Mouse (Mus musculus): Measurements from ENCODE around the gene Pigs.

The Pigs gene

DNA sequence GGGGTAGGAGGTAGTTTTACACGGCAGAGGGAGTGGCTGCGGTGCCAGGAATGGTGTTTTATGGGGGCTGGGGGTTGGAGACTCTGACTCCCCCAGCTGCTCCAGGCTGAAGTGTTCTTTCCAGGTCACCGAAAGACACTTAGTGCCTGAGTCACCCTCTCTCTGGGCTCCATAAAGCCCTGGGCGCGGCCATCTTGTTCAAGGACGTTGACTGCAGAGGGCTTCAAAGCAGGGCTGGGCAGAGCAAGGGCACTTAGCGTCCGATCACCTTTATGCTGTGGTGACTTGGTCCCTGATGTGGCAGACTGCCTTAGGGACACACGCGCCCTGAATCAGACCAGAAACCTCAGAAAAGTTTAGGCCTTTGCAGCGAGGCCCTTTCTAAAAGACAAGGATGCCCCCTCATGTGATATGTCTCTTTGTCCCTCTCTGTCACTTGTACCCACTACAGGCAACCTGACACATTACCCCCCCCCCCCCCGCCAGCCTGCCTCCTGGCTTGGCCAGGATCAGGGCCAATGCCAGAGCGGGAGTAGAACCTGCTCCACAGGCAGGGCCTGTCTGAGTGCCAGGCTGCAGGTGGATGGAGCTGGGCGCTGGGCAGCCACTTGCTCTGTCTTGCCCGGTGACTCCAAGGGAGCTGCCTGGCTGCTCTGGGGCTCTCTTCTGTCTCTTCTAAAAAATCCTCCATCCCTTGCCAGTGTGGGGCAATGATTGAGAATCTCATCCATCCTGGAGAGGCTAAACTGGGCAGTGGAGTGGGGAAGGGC is 39.4 kb downstream of the Pigs start:
- DNase-seq, result no peak

DNA sequence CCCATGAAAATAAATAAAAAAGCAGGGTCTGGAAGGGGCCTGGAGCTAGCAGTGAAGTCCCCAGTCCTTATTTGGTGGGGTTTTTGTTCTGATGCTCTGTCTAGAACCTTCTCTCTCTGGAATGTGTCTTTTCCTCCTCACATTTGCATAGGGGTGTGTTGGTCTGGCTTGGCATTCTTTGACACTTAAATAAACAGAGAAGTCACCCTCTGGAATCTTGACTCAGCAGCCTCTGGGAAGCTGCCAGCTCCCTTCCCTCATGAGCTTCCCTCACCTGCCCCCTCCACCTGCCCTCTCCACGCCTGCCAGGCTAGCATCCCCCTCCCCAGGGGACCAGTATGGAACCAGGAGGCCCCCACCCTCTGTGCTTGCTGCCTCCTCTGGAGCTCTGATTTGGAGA is 42.2 kb downstream of the Pigs start:
- DNase-seq, result no peak

DNA sequence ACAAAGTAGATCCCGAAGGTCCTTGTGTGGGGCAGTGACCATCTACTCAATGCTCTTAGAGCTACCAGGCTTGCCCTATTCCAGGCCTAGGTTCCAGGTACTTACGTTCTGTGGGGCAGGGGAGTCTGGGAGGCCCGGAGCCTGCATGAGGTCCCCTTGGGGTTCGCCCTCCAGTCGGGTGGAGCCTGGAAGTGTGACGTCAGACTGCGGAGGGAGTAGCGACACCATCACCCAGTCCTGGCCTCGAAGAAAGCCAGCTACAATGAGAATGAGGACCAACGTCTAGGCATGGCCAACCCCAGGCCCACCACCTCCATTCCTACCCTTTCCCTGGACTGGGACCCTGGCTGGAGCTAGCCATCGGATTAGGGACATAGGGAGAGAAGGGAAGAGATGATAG is 43.5 kb downstream of the Pigs start:
- DNase-seq, result no peak

DNA sequence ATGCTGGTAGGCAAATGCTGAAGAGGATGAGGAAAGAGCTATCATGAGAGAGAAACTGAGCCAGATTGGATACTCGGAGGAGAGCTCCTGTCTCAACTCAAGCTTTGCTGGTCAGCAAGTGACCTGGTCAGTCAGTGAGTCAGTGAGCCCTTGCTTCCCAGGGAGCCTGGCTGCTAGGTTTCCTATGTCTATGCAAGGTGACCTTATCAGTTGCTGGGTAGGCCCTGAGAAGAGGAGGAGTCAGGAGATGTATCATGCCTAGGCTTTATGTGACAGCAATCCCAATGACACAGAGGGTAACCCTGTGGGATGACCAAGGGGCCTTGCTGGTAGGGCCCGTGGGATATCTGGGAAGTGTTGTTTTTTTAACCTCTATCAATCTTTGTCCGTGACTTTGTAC is 44.0 kb downstream of the Pigs start:
- DNase-seq, result no peak

DNA sequence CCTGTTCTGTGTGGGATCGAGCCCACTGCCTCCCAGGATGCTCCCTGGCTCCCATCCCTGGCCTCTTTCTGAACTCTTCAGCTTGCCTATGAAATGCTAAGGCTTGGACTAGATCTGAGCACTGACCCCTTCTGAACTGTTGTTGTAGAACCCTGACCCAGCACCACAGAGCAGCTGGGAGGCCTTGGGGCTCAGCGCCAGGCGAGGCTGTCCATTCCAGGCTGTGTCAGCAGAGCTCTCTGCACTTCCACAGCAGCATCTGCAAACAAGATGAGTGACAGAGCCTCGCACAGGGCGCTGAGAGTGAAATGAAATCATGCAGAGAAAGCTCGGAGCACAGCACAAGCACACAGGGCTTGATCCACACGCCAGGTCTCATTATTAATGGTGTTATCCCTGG is 44.4 kb downstream of the Pigs start:
- no peak for DNase-seq

DNA sequence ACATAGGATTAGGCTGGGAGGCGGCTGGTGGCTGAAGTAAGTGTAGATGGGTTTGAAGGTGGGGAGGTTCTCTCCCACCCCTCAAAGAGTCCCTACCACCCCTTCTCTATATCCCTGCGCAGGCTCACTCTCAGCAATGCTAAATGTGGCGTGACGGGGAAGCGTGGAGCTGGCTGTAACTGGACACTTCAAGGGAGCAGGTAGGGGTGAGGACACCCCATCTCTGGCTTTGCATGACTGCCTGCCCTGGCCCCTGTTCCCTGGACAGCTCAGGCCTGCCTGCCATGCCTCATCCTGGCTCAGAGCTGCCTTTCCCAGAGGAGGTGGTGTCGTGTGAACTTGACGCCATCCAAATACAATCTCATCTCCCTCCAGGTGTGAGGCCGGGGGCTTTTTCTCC is 45.9 kb downstream of the Pigs start:
- DNase-seq, result no peak

DNA sequence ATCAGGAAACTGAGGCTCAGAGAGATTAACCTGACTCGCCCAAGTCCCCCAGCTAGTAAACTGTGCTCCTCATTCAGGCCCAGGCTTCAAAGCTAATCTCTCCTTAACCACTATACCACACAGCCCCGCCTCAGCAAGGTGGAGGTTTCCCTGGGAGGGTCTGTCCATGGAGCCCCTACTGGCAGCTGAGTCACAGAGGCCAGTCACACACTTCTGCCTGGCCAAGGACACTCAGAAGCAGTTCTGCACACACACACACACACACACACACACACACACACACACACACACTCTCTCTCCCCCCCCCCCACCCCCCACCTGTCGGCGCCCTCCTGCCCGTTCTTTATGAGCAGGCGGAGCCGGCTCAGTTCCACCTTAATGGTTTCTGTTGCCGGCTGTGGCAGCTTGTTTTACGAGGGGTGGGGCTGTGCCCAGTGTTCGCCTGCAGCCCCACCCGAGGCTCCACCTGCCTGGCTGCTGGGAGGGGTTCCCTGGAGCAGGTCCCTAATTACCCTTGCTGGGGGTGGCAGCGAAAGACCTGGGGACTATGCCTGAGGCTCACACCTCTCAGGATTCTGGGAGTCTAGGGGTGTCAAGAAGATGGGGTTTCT is 49.4 kb downstream of the Pigs start:
- no peak for DNase-seq

DNA sequence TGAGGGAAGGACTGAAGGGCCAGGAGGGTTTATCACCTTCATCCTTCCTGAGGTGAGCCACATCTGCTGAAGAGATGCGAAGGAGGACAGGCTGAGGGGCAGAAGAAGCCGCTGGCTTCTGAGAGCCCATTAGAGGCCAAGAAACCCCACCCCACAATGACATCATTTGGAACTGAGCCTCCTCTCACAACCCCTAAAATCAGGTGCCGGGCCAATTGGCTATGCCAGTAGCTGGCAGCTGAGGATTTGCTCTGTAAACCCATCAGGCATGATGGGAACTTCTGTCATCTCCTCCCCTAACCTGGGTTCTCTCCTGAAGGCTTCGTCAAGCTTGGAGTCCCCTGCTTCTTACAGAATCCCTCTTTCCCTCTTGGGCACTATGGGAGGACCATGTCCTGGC is 52.1 kb downstream of the Pigs start:
- DNase-seq, result no peak

DNA sequence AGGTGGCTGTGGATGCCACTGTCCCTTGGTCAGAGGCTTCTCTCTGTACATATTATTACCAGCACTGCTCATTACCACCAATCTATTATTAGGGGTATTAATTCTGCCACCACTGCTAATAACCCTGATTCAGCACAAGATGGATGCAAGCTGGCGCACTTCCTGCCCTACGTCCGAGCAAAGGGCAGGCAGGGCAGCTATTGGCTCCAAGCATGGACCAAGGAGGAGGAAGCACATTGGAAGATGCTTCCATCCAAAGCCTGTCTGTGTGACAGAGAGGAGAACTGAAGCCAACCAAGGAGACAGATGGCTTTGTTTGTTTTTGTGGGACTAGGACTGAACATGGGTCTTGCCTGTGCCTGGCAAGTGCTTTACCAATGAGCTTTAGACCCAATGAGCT is 52.8 kb downstream of the Pigs start:
- no peak for DNase-seq

DNA sequence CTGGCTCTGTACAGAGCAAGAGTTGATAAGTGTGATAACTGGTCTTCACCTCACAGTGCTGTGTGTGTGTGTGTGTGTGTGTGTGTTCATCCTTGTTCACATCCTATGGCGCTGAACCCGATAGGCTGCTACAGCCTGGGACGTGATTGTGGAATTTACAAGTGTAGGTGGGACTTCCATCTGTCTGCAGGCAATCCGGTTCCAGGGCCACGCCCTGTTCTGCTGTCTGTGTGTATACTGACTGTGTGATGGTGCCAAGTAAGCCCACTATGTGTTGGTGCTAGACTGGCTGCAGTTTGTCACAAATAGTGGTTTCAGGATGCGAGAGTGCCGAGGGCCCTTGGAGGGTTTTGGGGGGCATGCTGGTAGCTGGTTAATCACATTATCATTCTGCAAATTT is 54.1 kb downstream of the Pigs start:
- no peak for DNase-seq

DNA sequence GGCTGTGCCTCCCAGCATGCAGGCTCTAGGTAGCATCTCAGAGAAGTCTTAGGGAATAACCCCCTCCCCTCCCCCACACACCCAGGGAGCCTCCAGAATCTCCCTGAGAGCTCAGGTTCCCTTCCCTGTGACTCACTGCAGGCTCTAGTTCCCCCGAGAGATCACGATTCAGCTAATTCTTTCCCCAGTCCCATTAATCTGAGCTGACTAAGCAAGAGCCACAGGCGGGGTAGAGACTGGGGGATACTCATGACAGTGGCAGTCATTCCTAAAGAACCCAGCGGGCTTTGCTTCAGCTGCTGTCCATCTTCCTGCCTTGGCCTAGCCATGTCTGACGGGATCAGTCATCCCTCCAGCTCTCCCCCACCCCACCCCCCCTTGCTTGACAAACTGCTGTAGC is 54.5 kb downstream of the Pigs start:
- no peak for DNase-seq

DNA sequence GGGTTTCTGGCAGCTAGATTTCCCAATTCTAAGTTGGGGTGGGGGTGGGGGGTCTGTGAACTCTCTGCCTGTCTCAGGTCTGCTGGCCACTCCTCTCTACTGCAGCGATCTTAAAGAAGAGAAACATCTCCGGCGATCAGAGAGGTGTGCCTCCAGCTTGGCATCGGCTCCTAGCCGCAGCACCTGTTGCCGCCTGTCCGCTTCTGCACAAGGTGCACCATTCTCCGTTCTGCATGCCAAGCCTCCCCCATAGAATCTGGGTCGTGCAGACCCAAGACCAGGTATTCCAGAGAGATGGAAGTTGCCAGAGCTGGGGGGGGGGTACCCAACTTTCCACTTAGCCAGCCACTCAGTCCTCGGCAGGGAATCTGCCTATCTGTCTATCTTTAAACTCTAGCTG is 57.6 kb downstream of the Pigs start:
- no peak for DNase-seq

DNA sequence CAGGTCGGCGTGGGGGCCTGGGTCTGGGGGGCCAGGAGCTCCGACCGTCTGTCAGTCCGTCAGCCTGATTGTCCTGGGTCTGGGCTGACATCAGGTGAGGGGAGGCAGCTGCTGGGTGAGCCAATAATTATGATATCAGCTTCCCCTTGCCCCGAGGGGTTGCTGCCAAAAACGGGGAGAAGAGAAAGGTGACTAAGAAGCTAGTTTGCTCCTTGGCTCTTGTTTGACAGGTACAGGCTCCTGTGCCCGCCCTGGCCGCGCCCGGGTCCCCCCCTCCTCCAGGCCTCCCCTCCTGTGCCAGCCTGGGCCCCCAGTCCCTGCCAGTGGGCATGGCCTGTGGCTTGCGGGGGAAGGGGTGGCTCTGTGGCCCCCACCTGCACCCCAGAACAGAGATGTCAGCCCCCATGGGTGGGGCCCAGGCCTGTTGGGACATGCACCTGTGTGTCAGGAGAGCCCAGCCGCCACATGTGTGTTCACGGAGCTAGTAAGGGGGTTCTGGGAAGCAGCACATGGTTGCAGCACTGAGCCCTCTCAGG is 58.4 kb downstream of the Pigs start, which contains the start of gene Foxn1:
Gene Foxn1, minus strand, starts transcription at position 51 of the 536 bp plus-strand sequence.
- no peak for DNase-seq

All from thymus, postnatal 25 days (tissue).